Mouse (Mus musculus): ENCODE measurements around the gene Cep250. TPM values are rescaled to one million over a fixed set of nuclear protein-coding genes. Genes with fewer than 3 reads are reported as not detected.
A peak's percentile ranks its signal among the peaks of the same experiment; 100 is the strongest.
"Not testable (repeated sequence)": the region's sequence is repeated elsewhere in the genome, so short reads cannot be mapped to it uniquely, and the experiment has no call there.

Gene Cep250
- 10 to 100 TPM; 19.0 to 21.0 TPM for total RNA-seq (2021)
- long read RNA-seq, experiment 1, partial matches to known transcripts = 6 of 10 reads
- long read RNA-seq, experiment 1, other reads (novel, unspliced or antisense) = 4 of 10 reads
- long read RNA-seq, experiment 2, partial matches to known transcripts = 10 of 19 reads
- long read RNA-seq, experiment 2, other reads (novel, unspliced or antisense) = 9 of 19 reads

DNA sequence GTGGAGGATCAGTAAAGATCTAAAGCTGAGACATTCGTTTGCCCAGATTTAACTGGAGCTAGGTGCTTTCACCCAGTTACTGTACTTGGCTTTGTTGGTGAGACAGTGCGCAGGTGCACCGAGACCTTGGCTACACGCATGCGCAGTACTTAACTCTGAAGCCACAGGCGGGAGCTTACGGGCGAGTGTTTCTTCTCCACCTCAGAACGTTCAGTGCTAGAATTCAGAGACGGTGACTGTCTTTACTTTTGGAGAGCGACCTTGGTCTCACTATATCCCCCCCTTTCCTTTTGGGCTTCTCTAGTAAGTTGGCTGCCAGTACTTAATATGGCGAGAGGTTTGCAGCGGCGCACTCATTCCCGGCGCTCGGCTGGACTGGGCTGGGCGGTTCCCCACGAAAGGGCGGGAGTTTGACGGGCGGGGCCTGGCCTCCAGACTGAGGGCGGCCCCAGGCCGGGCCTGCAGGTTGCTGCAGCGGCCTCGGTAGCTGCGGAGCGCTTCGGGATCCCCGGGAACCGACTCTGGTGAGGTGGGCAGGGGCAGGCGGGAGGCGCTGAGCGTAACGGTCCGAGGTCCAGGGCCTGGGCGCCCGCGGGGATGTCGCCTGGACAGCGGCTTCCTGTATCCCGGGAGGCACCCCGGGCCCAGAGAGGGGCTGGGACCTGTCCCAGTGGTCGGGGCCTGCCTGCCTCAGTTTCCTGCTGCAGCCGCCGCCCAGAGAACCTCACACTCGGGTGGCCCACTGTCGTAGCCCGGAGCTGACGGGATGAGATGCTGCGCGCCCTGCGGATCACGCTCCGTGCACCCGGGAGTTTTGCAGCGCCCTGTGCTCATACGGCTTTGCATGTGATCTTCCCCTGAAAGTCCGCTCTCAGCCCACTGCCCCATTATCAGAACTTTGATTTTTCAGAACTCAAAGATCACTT, at the start of gene Cep250:
TSS of gene Cep250 (plus strand) at position 325 of the 926 bp plus-strand sequence.
- no peak; the same call in 1 of the 2 replicates for TF ChIP-seq CTCF (conservative IDR thresholded peaks at IDR 0.05)
- Histone ChIP-seq H3K4me3 (peak within 1 kb of the TSS; percentile 78), H3K27ac (peak within 1 kb of the TSS; percentile 98)
- DNase-seq (ENCODE audit: low spot score in 2 of 2) = peak; percentile 86 to 89

DNA sequence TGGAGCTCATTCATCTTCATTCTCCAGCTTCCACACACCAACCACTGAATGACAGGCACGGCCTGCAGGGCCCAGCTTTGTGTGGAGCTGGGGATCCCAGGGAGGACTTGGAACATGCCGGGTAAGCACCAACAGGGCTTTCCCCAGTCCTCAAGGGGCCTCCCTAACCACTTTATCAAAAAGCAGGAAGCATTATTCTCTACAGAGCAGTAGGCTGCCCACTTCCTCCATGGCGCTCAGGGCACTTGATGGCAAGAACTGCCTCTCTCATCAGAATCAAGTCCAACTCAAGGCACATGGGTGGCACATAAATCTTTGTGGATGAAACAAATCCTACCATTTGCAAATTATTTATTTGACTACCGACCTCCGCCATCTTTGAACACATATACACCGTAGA, 41.6 kb upstream of the Cep250 start:
- TF ChIP-seq CTCF (conservative IDR thresholded peaks at IDR 0.05) = no peak
- Histone ChIP-seq H3K4me3 (no peak overlapping the region), H3K27ac (no peak overlapping the region)
- no peak for DNase-seq (ENCODE audit: low spot score in 2 of 2)

- Histone ChIP-seq H3K4me3 (no peak overlapping the region), H3K27ac (no peak overlapping the region)
- TF ChIP-seq CTCF (conservative IDR thresholded peaks at IDR 0.05) = no peak
- DNase-seq (ENCODE audit: low spot score in 2 of 2) = no peak
These were observed 33.1 kb upstream of the Cep250 start for GRCm38 (mm10) chr2:155923143-155923542.

GRCm38 (mm10) chr2:155925213-155925612, 31.0 kb upstream of the Cep250 start:
- DNase-seq (ENCODE audit: low spot score in 2 of 2); H3K27ac ChIP-seq; H3K4me3 ChIP-seq: not testable (repeated sequence)

- no peak for DNase-seq (ENCODE audit: low spot score in 2 of 2)
These were observed 27.4 kb upstream of the Cep250 start for GRCm38 (mm10) chr2:155928711-155929345.

GRCm38 (mm10) chr2:155929531-155930442, 26.5 kb upstream of the Cep250 start, which contains the start of gene Uqcc1:
Uqcc1 (minus strand) TSS chr2:155930310.
- peak; percentile 95 for DNase-seq (ENCODE audit: low spot score in 2 of 2)
- TF ChIP-seq CTCF (conservative IDR thresholded peaks at IDR 0.05) = no peak
- H3K27ac ChIP-seq = peak within 1 kb of the TSS; percentile 87
- peak within 1 kb of the TSS; percentile 58 for H3K4me3 ChIP-seq

More at GRCm38 (mm10) chr2:155928711-155929345, 27.4 kb upstream of the Cep250 start:
- no peak for TF ChIP-seq CTCF (conservative IDR thresholded peaks at IDR 0.05)
- no peak overlapping the region for H3K27ac ChIP-seq
- H3K4me3 ChIP-seq = peak overlapping the region; percentile 58

- Histone ChIP-seq H3K4me3 (no peak overlapping the region), H3K27ac (no peak overlapping the region)
- no peak for TF ChIP-seq CTCF (conservative IDR thresholded peaks at IDR 0.05)
- DNase-seq (ENCODE audit: low spot score in 2 of 2) = no peak
These were observed 16.2 kb upstream of the Cep250 start for GRCm38 (mm10) chr2:155939897-155940529.

GRCm38 (mm10) chr2:155940681-155941080, 15.6 kb upstream of the Cep250 start, which contains the start of gene Gm15557:
Gm15557 (plus strand) TSS chr2:155940728.
- no peak for TF ChIP-seq CTCF (conservative IDR thresholded peaks at IDR 0.05)
- no peak for DNase-seq (ENCODE audit: low spot score in 2 of 2)
- Histone ChIP-seq H3K27ac (no peak within 1 kb of the TSS), H3K4me3 (no peak within 1 kb of the TSS)

DNA sequence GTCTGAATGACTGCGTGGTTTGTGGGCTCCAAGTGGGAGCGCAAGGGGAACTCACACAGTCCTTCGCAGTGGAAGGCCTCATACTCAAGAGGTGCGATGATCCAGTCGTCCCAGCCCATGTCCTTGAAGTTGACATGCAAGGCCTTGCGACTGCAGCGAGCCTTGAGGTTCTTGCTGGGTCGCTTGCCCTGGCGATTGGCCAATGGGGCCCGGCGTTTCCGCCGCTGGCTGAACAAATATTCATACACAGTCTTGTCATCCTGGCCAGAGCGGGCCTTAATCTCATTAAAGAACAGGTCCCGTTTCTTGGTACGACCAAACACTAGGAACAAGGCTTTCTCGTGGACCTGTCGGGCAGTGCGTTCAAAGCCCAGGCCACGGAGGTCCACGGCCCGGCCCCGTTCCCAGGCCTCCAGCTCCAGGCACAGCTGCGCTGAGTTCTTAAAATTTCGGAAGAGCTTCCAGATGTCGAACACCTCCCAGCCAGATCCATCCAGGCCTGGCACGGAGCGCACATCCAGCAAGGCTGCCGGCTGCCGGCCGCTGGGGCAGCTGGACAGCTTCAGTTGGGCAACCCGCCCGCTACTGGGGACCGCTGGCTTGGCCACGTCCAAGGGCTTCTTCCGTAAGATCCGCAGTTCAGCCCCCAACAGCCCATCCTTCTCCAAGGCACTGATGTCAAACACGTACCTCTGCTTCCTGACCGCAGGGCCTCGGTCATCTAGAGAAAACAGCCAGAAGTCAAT, 14.4 kb upstream of the Cep250 start:
- DNase-seq (ENCODE audit: low spot score in 2 of 2) = no peak
- Histone ChIP-seq H3K4me3 (no peak overlapping the region), H3K27ac (no peak overlapping the region)
- TF ChIP-seq CTCF (conservative IDR thresholded peaks at IDR 0.05) = no peak

- TF ChIP-seq CTCF (conservative IDR thresholded peaks at IDR 0.05) = no peak
These were observed 12.8 kb upstream of the Cep250 start for GRCm38 (mm10) chr2:155943463-155943862.

DNA sequence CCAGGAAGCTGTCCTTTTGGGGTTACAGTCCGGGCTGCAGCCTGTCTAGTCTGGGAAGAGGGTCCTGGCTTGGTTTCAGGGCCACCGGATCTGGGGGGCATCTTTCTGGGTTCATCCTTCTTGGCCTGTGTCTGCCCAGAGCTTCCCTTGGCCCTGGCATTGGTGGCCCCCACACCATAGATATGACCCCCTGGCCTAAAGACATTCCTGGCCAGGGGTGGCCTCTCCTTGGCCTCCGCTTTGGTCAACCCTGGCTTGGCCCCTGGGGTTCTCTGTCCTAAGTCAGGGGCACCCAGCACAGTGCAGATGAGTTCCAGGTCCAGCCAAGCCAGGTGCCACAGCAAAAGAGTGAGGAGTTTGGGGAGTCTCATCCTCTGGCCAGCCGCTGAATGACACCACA, 11.6 kb upstream of the Cep250 start:
- TF ChIP-seq CTCF (conservative IDR thresholded peaks at IDR 0.05) = no peak
- no peak for DNase-seq (ENCODE audit: low spot score in 2 of 2)
- Histone ChIP-seq H3K4me3 (no peak overlapping the region), H3K27ac (no peak overlapping the region)

More at GRCm38 (mm10) chr2:155943463-155943862, 12.8 kb upstream of the Cep250 start:
- H3K4me3 ChIP-seq = no peak overlapping the region
- no peak for DNase-seq (ENCODE audit: low spot score in 2 of 2)
- H3K27ac ChIP-seq = no peak overlapping the region

All from layer of hippocampus, adult 2 months (tissue).